Mouse (Mus musculus): ENCODE measurements at regions not wholly inside any gene's neighbourhood (a gene's known extent, or its start where the extent isn't known, plus 50 kb on each side); places are given as distances from the start of the nearest gene placed in this dataset.

- ChIA-PET POLR2A (no interaction called here), CTCF (no interaction called here)
Measured at GRCm38 (mm10) chr12:97783476-97783875, 475.8 kb downstream of the Galc start.

DNA sequence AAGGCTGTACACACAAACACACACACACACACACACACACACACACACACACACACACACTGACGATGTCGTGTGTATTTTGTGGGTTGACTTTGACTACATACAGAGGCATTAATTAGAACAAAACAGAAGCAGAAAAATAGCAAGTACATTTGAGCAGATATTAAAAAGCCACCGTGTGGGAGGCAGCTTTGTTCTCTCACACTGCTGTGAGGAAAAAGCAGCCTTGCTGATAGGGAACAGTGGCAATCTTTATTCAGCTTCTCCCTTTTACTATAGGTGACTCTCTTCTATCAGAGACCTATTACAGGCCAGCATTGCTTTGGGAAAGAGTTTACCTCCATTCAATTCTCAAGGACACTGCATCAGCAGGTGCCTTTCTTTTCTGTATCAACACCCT, 500.1 kb downstream of the Galc start:
- ChIA-PET CTCF (no interaction called here), POLR2A (no interaction called here)

- CTCF ChIA-PET: no interaction called here
- POLR2A ChIA-PET: no interaction called here
Measured at GRCm38 (mm10) chr12:97758624-97759023, 500.6 kb downstream of the Galc start.

GRCm38 (mm10) chr12:97750166-97750565, 509.1 kb downstream of the Galc start:
- CTCF ChIA-PET: no interaction called here
- POLR2A ChIA-PET: no interaction called here

DNA sequence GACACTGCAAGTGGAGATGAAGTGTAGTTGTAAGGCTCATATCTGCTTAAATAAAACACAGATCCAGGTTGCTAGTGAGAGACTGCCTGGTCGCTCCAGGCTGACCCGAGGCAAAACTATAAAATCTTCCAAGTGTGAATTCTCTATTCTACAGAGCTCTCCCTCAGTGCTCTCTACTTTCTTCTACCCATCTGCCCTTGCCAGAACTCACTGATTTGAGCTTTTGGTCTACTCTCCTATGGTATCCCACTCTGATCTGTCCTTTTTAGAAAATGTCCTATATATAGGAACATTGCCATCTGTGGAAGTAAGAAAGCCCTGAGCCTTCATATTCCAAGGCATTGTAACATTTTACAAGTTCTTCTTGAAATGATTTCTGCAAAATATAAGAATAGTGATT, 518.3 kb downstream of the Galc start:
- CTCF ChIA-PET: no interaction called here

GRCm38 (mm10) chr12:97732078-97732580, 527.1 kb downstream of the Galc start:
- ChIA-PET CTCF (no interaction called here), POLR2A (no interaction called here)

More for the DNA sequence above, 518.3 kb downstream of the Galc start:
- POLR2A ChIA-PET: no interaction called here

DNA sequence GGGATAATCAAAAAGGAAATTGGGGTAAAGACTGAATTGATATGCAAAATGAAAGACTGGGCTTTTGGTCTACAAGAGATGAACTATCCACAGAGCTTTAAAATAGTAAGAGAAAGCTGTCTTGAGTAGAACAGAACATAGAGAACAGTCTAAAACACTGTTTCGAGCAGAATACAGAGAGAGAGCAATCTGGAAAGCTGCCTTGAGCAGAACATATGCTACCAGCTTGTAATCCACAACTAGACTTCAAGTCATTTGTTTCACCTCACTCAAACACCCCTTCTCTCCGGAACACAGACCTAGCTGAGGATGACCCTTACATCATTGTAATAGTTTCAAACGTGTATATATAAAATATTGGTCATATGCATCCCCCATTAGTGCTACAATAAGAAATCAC, 538.7 kb downstream of the Galc start:
- CTCF ChIA-PET: no interaction called here
- POLR2A ChIA-PET: no interaction called here

DNA sequence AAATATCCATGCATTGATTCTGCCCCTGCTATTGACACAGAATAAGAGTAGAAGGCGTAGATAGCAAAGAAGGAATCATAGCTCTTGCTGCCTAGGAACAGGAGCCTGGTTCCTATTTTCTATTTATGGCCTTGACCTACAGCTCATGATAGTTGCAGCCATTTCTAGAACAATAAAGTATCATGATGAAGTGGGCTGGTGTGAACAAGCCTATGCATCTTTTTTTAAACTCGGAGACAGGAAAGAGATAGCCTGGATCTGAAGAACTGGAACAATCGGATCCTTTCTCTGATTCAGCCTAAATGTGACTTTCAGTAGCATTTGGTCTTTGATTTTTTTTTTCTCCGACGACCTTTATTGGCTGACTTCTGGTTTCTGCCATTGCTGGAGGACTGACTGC, 541.4 kb downstream of the Galc start:
- POLR2A ChIA-PET: no interaction called here

More for the DNA sequence above, 541.4 kb downstream of the Galc start:
- CTCF ChIA-PET: interaction anchor here in 1 of 4 experiments (0.6 kb wide), 1 partner anchor 462 kb away, joined by 7 read pairs; no protein-coding TSS in a partner anchor
